Mouse (Mus musculus): ENCODE results near the gene R3hdm1.
A peak's percentile ranks its signal among the peaks of the same experiment; 100 is the strongest.
"Not testable (repeated sequence)": the region's sequence is repeated elsewhere in the genome, so short reads cannot be mapped to it uniquely, and the experiment has no call there.

R3hdm1 gene

DNA sequence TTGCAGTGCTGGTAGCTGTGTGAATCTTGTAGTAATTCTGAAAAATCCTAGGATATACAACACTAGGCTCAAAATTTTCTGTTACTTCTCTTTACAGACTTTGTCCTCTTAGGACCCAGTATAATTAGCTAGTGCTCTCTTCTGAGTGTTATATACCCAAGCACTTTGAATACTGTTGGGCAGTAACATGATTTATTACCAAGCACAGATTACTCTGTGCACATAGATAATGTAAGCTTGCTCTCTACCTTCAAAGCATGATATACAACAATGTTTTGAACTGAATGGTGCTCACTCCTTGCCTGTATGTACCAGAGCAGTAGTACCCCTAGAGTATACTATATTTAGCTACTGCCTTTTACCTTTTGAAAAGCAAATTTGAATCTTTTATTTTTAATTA, 33.1 kb downstream of the R3hdm1 start:
- DNase-seq: not testable (repeated sequence)

DNA sequence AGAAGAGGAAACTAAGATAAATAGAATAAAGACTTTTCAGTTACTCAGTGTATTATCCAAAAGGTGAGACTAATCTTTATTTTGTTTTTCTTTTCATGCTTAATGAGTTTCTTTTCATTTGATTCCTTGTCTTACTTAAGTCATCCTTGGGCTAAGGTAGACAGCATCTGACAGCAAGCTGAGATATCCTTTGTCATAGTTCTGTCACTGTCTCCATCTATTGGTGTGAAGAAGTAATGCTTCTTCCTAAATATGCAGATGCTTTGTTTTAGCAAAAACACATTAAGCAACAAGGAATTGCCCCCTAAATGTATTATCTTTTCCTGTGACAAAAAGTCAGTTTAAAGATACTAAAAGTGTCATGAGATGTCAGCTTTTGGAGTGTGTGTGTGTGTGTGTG, 37.9 kb downstream of the R3hdm1 start:
- DNase-seq: no peak

DNA sequence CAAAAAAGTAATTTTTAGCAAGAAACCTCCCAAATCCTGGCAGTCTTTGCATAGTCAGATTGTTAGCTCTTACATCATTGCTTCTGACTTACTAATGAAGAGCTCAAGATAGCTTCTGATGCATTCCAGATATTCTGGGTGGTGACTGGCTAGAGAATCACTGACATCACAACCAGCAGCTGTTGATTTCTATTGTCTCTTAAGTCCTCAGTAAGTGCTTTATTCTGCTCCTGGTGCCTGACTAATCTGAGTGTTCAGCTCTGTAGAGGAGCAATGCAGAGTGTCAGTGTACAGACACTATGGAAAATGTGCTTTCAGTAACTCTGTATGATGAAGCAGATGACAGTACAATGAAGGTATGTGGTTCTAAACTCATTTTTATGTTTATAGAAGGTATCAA, 38.6 kb downstream of the R3hdm1 start:
- DNase-seq: no peak

DNA sequence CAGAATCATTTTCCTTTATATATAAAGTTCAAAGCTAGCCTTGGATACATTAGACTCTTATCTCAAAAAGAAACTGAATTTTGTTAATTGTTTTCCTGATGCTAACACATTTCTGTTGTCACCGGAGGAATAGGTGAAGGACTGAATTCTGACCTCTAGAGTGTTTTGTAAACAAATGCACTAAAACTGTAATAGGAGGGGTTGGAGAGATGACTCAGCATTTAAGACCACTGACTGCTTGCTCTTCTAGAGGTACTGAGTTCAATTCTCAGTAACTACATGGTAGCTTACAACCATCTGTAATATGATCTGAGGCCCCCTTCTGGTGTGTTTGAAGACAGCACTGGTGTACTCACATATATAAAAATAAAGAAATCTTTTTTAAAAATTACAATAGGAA, 63.9 kb downstream of the R3hdm1 start:
- DNase-seq: no peak

DNA sequence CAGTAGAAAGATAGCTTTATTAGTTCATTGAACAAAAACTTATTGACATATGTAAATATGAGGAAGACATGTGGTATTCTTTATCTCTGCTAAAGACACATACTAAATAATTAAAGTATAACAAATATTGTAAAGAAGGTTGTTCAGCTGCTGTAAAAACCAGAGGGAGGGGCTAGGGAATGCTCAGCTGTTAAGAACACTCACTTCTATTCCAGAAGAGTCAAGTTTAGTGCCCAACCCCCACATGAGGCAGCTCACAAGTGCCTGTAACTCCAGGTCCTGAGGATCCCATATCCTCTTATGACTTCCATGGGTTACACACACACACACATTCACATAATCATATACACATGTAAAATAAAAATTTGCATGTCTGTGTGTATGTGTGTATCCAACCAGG, 67.0 kb downstream of the R3hdm1 start:
- DNase-seq: no peak

DNA sequence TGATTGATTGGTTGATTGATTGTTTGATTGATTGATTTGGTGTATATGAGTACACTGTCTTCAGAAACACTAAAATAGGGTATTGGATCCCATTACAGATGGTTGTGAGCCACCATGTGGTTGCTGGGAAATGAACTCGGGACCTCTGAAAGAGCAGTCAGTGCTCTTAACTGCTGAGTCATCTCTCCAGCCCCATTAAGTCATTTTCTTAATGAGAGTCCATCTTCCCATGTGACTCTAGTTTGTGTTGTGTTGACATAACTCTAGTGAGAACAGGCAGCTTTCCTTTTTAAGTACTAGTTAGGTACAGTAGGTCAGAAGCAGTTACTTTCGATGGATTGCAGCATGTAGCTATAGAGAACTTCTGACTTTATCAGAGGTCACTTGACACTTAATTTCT, 88.3 kb downstream of the R3hdm1 start:
- DNase-seq: no peak

DNA sequence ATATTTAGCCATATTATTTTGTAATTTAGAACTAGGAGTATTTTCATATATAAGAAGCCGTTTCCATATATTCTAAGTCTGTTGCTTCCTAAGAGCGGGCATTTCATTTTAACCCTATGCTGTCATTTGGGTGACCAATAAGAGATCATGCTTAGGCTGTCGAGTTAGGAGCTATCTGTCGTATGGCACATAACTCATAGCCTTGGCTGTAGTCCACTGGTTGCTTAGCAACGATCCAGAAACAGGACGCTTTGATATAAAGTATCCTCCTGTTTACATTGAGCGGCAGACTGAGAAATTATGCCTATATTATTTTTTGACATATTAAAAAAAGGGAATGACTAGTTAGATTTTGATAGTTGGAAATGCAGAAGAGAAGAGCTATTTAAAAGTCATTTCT, 89.3 kb downstream of the R3hdm1 start:
- DNase-seq: no peak

DNA sequence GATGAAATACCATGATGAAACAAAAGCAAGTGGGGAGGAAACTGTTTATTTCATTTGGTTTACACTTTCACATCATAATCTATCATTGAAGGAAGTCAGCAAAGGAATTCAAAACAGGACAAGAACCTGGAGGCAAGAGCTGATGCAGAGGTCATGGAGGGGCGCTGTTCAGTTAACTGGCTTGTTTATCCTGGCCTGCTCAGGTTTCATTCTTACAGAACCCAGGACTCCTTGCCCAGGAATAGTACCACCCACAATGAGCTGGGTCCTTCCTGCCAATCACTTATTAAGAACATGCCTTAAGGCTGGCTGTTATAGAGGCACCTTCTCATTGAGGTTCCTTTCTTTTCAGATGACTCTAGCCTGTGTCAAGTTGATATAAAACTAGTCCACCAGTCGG, 90.9 kb downstream of the R3hdm1 start:
- no peak for DNase-seq

DNA sequence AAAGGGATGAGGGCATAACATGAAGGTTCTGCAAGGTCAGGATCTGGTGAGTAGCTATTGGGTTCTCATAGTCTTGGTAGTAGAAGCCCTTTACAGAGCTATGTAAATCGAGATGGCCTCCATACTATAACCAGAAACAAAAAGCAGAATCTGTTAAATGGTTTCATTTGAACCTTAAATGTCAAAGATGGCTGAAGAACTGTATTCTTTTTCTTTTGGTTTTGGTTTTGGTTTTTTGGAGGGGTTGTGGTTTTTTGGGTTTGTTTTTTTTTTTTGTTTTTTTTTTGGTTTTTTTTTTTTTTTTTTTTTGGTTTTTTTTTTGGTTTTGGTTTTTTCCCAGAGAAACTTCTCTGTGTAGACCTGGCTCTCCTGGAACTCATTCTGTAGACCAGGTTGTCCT, 94.3 kb downstream of the R3hdm1 start:
- no peak for DNase-seq

DNA sequence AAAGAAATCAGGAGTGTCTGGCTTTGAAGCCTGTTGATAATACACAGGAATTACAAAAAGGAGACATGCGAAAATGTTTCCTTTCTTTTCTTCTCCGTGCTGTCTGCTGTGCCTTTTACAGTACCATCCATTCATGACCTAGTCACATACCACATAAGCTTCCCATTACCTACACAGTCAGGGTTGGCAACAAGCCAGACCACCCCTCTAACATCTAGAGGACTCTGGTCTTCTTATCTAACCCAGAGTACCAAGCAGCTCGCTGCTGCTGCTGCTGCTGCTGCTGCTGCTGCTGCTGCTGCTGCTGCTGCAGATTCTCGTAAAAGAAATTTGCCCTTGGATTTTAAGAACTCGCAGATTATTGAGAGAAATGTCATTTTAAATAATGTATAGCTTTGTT, 110.2 kb downstream of the R3hdm1 start:
- DNase-seq: no peak

DNA sequence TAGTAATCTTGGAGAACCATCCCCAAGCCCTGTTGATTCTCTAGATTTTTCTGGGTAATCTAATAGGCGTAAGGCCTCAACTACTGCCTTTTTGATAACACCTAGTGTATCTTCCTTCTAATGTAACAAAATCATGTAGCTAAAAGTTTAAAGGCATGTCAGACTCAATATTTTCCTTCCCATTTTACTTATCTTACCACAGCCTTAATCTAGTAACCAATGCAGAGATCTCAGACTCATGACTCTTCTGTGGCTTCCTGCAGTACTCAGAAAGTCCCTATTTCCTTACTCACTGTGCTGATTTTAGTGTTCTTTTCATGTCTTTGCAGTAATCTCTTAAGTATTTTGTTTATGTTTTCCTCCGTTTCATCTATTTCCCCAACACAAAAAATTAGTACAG, 118.8 kb downstream of the R3hdm1 start:
- DNase-seq: no peak

DNA sequence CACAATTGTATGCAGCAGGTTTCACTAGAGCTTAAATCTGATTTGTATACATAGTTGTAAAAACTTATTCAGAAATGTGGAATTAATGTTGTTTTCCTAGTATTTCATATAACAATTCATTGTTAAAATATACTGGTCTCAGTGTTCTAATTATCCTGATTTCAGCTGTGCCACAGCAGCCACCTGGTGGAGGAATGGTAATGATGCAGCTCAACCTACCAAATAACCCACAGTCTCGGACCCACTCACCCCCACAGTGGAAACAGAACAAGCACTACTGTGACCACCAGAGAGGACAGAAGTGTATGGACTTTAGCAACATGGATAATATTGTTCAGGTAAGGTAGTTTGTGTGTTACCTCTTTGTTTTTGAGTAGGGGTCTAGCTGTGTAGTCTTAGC, 120.2 kb downstream of the R3hdm1 start:
- DNase-seq: no peak

DNA sequence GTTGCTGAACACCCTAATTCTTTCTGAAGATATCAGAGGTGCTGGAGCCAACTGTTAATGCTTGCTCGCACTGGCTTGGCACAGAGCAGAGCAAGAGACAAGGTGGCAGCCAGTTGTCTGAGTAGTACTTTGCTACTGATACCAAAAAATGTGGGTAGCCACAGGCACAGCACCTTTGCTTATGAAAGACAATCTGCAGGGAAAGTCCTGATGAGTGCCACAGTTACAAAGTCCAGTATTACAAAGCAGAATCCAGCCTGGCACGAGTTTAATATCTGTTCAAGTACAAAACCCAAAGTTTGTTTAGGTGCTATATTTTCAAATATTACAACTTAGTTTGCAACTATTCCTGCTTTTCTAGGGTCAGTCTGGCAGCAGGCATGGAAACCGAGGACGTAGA, 132.1 kb downstream of the R3hdm1 start:
- DNase-seq: no peak

DNA sequence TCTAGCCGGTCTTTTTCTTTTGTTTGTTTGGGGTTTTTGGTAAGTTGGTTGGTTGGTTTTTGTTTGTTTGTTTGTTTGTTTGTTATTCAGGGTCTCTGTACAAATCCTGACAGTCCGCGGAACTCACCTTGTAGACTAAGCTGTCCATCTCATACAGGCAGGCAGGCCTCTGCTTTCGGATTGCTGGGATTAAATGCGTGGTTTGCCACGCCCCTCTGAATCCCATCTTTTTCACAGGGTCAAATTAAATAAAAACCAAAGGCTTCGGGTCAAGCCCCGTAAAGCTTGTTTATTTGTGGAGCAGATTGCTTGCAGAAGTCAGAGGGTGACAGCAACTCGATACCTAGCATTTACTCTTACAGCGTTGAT, 140.5 kb downstream of the R3hdm1 start, which contains the start of gene Ubxn4:
Gene Ubxn4, plus strand, starts transcription at position 338 of the 369 bp plus-strand sequence.
- DNase-seq: no peak

DNA sequence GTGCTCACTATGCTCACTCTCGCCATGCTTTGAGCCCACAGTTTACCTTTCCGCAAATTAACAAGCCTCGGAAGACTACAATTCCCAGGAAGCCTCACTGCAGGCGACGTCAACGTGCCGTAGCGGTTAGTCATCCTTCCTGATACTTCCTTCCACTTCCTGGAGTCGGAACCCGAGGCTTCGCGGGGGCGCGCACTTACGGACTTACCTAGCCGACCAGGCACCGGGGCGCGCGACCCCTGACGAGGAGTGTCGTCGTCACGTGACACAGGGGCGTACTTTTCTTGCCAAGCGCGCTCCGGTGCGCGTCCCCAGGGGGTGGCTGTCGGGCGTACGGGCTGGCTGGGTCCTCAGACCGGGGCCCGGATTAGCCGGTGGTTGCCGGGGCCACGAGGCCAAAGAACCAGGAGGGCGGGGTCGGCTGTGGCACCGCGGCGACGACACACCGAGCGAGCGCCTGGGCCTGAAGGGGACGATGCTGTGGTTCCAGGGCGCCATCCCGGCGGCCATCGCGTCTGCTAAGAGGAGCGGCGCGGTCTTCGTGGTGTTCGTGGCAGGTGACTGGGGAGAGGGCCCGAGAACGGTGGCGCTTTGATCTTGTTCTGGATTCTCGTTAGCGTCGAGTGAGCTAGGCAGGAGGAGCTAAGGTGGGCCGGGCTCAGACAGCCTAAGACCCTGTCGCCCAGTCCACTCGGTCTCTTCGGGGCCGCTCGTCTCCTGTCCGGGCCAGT, 141.1 kb downstream of the R3hdm1 start:
- peak; percentile 98 for DNase-seq

DNA sequence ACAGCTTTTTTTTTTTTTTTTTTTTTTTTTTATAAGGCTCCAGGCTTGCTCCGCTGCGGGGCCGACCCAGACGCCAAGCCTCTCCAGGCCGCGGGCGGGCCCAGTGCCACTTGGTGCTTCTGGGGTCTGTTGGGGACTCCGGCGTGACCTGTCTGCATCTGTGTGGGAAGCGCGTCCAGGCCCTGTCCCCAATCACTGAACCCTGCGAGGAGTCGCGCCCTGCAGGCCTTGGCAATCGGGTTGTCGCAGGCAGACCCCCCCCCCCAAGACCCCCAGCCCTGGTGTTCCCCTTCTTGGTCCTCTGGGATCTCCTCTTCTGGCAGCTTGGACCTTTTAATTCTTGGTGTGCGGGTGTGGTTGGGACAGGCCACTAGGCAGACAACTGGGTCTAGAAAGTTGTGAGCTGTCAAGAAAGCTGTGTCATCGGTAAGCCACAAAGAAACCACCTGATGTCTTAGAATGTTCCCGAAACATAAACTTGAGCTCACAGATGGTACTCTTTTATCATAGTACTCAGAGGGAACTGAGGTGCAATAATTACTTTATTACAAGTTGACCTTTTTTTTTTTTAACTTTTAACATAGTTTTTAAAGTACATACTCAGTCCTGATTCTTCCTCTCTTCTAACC, 141.7 kb downstream of the R3hdm1 start:
- peak; percentile 61 for DNase-seq

DNA sequence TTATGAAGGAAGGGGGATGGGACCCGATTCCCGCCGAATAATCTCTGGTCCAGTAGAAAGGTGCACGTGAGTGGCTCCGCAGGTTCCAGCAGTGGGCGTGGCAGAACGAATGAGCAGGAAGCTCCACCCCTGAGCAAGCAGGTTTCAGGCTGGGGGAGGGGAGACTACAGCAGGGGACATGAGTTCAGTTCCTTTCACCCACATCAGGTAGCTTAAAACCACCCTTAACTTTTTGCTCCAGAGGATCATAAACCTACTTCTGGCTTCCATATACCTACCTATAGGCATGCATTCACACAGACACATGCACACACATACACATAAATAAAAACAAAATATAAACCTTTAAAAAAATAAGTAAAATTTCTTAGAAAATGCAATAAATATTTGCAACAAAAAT, 164.0 kb downstream of the R3hdm1 start:
- DNase-seq: not testable (repeated sequence)

DNA sequence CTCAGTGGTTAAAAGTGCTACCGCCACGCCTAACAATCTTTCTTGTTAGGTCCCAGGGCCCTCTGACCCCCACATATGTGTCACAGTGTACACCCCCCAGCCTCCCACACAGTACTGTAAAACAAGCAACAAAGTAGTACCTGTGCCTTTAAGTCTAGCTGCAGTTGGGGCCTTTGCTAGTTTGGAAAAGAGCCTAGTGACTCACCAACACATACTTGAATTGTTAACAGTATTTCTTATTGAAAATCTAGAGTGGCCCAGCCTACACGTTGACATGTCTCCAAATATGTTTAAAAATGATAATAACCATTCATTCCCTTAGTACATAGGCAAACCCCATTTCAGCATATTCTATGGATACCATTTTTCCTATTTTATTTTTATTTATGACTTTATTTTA, 167.6 kb downstream of the R3hdm1 start:
- DNase-seq: no peak

DNA sequence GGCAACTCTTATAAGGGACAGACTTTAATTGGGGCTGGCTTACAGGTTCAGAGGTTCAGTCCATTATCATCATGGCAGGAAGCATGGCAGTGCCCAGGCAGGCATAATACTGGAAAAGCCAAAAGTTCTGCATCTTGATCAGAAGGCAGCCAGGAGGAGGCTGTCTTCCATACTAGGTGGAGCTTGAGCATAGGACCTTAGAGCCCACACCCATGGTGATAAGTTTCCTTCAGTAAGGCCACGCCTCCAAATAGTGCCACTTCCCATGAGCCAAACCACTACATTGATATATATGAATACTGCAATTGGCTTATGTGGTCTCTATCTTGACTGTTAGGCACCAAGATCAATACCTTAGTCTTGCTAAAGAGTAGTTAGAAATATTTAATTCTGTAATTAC, 172.8 kb downstream of the R3hdm1 start:
- DNase-seq: no peak

DNA sequence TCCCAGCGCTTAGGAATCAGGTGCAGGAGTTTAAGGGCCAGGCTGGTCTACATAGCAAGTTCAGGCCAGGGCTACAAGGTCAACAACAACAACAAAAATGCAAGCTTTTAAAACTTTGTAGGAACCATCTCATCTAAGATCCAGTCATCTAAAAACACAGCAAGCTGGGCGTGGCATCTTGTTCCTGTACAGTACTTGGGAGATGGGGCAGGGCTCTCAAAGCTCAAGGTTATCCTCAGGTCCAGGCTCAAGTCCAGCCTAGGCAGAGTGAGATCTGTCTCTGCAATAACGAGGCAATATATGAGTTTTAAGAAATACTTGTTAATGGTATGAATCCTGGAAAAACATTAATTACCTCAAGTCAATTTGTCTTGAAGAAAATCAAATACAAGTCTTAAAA, 175.5 kb downstream of the R3hdm1 start:
- no peak for DNase-seq

DNA sequence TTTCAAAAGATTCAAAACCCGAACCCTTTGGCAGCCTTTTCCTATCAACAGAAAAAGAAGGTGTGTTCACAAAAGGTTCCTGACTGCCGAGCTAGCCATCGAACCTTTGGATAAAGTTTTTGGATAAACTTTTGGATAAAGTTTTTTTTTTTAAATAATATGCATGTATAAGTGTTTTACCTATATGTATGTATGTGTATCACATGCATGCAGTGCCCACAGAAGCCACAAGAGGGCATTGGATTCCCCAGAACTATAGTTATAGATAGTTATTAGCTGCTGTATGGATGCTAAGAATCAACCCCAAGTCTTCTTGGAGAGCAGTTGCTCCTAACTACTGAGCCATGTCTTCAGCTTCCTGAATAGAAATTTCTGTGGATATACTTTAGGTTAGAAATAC, 178.7 kb downstream of the R3hdm1 start:
- DNase-seq: no peak

DNA sequence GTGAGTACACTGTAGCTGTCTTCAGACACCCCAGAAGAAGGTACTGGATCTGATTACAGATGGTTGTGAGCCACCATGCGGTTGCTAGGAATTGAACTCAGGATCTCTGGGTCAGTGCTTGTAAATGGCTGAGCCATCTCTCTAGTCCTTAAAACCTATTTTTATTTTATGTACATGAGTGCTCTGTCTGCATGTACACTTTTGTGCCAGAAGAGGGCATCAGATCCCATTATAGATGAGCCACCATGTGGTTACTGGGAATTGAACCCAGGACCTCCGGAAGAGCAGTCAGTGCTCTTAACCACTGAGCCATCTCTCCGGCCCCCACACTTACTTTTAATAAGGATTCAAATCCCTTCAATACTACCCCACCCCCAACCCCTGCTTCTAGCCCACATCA, 179.8 kb downstream of the R3hdm1 start:
- no peak for DNase-seq

DNA sequence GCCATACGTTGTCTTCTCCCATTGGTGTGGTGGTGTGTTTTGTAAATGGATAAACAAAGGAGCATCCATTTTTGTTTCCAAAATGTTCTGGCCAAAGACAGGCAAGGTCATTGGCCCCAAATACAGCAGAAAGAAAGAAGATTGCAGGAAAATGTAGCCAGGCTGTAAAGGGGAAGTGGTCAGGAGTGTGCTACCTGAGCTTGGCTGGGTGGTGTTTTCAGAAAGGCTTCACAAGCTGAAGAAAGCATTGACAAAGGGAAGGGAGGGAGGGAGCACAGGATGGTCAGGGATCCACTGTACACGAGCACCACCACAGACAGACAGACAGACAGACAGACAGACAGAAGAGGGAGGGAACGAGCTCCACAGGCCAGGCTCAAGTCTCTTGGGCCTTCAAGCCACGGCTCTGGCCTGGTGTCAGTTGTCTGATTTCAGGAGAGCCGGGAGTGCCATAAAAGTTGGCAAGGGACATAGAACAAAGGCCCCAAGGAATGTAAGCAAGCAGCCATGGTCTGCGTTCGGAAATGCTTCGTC, 181.1 kb downstream of the R3hdm1 start:
- no peak for DNase-seq

DNA sequence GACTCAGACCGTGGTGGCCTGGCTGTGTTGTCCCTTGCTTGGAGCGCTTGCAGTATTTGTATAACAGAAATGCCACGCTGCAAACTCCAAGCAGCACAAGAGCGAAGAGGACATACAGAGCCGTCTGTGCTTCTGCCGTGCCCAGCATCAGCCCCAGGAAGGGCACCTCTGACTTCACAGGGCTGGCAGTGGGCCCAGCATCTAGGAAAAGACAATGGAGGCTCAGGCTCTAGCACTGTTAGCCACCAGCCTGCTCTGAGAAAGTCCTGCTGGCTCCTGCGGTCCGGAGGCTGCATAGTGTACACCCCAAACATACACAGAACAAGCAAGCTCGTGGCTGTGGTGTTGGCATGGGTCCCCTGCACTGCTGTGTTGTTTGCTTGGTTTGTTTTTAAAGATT, 182.0 kb downstream of the R3hdm1 start:
- DNase-seq: no peak
